Mouse (Mus musculus) WW6 (cell line): ENCODE results near the gene Wwtr1.

Experiments used
- DNase-seq: peaks from one replicate; pipeline ENCODE4 v3.0.0-alpha.2; 2013; ENCODE audit warnings: low read depth, low spot score

The Wwtr1 gene

GRCm38 (mm10) chr3:57448445-57448844, 127.3 kb downstream of the Wwtr1 start:
- no peak for DNase-seq

DNA sequence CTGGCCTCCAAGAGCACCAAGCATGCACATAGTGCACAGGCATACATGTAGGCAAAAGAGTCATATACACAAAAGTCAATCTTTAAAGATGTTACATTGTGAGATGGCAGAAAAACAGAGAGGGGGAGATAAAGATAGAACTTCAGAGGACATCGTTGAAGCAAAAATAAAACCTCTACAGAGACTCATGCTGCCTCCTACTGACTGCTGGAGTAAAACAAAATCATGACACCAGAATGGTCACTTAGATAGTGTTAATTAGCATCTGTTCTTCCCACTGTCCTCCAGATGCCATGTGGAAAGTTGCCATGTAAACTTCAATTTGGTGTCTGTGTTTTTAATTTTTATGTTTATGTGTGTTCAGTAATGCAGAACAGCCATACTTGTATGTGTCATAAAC, 127.8 kb downstream of the Wwtr1 start:
- DNase-seq = no peak

- no peak for DNase-seq
Observed at GRCm38 (mm10) chr3:57445706-57446105, 130.0 kb downstream of the Wwtr1 start.

DNA sequence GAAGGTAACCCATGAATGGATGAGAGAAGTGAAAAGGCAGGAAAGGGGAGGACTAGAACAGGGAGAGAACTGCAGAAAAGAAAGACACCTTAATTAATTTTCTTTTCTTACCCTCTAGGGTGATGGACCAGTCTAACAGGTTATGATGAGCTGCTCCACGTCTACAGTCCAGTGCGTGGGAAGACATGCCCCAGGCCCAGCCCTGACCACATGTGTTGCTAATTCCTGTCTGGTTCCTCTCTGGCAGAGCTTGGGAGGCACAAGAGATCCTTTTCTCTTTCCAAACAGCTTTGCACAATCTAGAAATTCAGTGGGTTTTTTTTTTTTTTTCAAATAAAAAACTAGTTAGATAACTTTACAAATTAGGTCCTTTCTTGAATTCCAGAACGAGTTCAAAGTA, 134.8 kb downstream of the Wwtr1 start:
- no peak for DNase-seq

- no peak for DNase-seq
Observed at GRCm38 (mm10) chr3:57435364-57435763, 140.3 kb downstream of the Wwtr1 start.

GRCm38 (mm10) chr3:57431706-57432105, 144.0 kb downstream of the Wwtr1 start:
- no peak for DNase-seq

DNA sequence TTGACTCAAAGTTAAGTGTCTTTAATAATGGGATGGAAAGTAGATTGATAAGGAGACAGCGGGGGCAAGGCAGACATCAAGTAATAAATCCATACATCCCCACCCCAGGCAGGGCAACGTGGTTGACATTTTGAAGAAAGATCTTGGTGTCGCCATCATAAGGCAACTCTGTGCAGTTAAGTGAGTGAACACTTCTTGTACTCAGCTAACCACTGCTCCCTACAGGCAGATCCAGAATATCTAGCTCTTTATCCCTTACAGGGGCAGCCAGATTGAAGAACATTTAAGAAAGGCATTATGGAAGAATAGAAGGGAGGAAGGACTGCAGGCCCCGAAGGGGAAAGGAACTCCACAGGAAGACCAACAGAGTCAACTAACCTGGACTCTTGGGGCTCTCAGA, 146.2 kb downstream of the Wwtr1 start:
- DNase-seq = no peak

DNA sequence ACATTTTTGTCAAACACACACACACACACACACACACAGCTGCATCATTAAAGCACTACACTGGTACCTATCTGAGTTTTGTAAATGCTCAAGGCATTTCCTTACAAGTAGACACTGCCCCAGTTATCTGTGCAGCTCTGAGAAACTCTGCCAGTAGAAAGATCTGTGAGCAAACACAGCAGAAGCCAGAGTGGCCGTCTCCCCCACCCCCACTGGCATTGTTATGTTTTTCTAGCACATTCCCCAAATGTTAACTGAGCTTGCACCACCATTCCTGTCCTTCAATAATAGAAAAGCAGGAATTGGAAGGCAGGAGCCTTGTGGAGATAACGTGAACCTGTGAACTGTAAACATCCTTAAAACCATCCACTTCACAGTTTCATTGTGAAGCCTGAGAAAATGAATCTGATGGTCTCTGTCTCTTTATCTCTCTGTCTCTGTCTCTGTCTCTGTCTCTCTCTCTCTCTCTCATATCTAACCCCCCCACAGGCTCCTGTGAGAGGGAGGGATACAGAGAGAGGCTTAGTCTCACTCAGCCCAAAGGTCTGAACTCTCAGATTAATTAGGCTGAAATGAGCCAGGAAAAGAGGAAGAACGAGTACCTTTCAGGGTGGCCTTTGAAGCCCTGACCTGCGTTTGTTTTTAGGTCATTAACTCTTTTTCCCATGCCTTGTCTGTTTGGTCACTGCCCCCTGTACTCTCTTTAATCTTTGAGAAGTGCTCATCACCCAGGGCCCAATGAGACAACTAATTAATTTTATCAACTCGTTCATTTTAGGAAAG, 146.8 kb downstream of the Wwtr1 start:
- DNase-seq = no peak

DNA sequence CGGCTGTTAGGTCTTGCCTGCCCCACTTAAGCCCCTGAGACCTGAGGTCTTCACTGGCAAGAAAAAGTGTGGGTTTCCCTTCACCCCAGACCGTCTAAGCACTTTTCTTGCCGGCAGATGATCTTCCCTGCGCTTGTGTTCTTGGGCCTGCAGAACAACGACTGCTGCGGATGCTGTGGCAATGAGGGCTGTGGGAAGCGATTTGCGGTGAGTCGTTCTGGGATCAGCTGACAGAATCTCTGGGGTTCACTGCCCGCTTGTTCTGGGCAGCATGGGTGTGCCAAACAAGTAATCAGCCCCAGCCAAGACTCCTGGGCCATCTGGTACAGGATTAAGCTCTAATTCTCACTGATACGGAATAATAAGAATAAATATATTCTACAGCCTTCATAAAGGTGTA, 149.4 kb downstream of the Wwtr1 start:
- no peak for DNase-seq

DNA sequence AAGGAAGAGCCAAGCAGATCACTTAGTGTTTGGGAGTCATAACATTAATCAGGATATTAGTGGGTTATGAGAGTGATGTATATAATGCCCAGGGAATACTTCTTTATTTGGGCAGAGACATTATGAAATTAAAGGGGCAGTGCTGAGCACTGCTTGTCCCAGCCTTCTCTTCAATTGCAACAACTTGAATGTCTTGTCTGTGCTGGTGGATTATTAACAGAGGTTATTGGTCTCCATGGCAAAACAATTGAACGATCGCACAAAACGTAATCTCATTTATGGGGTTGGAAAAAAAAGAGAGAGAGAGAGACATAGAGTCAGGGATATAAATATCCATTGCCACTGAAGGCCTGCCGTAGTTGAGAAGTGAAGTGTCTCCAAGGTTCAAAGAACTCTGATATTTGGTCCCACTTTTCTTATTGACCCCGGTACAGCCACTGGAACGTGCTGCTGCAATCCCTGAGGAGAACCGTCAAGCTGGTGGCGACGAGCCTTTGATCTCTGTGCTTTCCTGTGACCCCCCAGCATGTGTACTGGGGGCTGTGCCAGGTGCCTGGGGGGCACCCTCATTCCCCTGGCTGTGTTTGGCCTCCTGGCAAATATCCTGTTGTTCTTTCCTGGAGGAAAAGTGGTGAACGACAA, 150.5 kb downstream of the Wwtr1 start, which contains the start of gene Tm4sf4:
TSS of gene Tm4sf4 (plus strand) at position 226 of the 642 bp plus-strand sequence.
- DNase-seq = no peak

- DNase-seq = no peak
Observed at GRCm38 (mm10) chr3:57420660-57421059, 155.1 kb downstream of the Wwtr1 start.

DNA sequence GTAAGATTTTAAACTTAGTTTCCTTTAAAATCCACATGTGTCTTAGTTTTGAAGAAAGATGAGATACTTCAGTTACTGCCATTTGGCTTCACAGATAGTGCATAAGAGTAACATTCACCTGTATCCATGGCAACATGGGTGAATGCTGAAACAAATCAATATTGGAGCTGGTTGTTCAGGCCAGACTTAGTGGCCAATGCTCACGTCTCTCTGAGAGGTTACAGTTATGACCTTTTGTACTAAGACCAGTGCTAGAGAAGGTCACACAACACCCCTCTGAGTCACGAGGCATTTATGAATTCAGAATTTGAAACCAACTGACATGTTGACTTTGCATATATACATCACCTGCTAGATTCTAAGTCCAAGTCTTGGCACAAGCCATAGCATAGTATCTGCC, 155.5 kb downstream of the Wwtr1 start:
- DNase-seq = no peak

DNA sequence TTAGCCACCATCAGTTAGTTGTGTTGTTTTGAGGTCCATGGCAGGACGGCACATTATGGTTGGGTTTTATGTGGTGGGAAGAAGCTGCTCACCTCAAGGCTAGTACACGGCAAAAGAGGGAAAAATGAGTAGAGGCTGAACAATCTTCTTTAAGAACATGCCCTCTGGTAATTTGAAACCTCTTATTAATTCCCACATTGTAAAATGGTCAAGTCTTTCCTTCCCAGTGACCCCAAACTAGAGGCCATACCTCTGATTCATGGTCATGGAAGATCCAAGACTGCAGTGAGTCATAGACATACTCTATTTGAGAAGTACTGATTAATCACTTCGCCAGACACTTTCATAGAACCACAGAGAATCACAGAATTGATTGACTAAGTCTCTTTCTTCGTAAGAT, 164.2 kb downstream of the Wwtr1 start:
- DNase-seq = no peak
